Mouse (Mus musculus): ENCODE measurements around the gene Zeb2.

Zeb2 gene

GRCm38 (mm10) chr2:44952830-44953422 lies 164.3 kb downstream of the Zeb2 start:
- no peak for DNase-seq (ENCODE audit: low read depth in 2 of 2, low spot score in 2 of 2)

DNA sequence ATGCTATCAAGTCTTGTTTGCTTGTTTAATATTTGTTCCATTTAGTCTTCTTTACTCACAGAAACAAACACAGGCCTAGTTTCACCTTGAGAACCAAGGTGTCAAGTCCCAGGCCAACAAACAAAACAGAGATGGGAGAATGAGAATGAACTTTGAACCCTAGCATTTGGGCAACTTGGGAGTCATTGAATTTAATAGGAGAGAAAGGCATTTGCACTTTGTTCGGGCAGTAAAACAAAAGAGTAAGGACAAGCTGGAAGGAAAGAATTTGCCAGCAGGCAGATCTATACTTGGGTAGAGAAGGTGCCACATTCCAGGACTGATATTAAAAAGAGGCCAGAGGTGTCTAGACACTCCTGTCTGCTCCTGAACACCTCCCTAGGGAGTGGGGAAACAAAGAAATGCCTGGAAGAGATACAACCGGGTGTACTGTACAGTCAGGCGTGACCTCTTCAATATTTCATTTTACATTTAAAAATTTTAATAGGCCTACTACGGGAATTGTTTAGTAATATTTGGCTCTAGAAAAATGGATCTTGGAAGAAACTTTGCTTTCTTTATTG lies 165.5 kb downstream of the Zeb2 start:
- no peak for DNase-seq (ENCODE audit: low read depth in 2 of 2, low spot score in 2 of 2)

GRCm38 (mm10) chr2:44944689-44945088 lies 172.5 kb downstream of the Zeb2 start:
- no peak for DNase-seq (ENCODE audit: low read depth in 2 of 2, low spot score in 2 of 2)

Data from CD8-positive naive resting alpha-beta T cell, adult 2 months (primary cell).